Mouse (Mus musculus) ES-E14 (cell line): Measurements from ENCODE around the gene Rufy4.

Experiments used
- CHD2 ChIP-seq: IDR thresholded peaks from 2 replicates; pipeline ENCODE4 v1.6.1; 2014; ENCODE audit warnings: mild to moderate bottlenecking, low read depth, low read length, inconsistent platforms
- HCFC1 ChIP-seq: IDR thresholded peaks from 2 replicates; pipeline ENCODE4 v1.6.1; 2012; ENCODE audit warnings: low read length, inconsistent platforms, borderline replicate concordance; ENCODE audit not compliant: insufficient read depth
- MAFK ChIP-seq: IDR thresholded peaks from 2 replicates; pipeline ENCODE4 v1.6.1; 2014; ENCODE audit warnings: mild to moderate bottlenecking, low read depth, low read length, inconsistent platforms; ENCODE audit not compliant: insufficient read depth

DNA sequence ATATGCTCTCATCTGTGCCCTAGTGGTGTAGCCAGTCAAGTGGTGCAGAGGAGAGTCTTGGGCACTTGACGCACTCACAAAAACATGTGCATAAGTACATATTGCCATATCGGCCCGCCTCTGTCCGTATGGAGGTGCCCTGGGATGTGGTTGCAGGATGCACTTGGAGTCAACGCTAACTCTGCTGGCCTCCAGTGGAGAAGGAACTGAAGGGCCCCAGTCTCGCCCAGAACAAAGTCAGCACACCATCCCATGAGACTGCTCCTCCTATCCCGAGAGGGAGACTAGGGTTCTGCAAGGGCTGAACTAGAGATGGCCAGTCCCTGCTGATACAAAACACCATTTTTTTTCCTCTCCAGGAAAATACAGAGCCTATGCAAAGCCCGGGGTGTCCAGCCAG, 2.1 kb upstream of the Rufy4 start:
- TF ChIP-seq HCFC1 (no peak), MAFK (no peak), CHD2 (no peak)
